20 mouse cellular contexts compared by ENCODE assay signal in the genomic region with DNA sequence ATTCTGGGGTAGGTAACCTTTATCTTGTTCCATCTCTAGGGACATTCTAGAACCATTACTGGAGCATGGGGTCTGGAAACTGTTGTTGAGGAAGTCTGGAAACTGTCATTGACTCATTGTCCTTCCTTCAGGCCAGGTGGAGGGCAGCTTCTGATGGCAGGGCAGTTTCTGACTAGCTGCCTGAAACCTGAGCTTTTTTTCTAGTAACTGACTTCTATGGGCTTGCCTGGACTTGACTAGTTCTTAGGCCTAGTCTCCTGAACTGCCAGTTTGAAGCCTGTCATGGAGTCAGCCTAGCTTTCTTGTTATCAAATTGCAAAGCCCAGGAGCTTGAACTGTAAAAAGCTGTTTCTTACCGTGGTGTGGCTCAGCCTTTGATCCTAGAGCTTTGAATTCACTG. TPM values are rescaled to one million over a fixed set of nuclear protein-coding genes. Genes with fewer than 3 reads are reported as not detected.
"Had no signal": no experiment of that assay in that cellular context is flagged by ENCODE, and none has a peak within 500 bp of the region (broad histone marks: within the 10 kb centered on the region; RNA-seq: fewer than 3 reads in every experiment).

No protein-coding gene starts in this region.

- H3K9ac ChIP-seq: lung, embryonic 14.5 days; neural tube, embryonic 13.5 days; neural tube, embryonic 15.5 days had no signal

- H3K9me3 ChIP-seq: neural tube, embryonic 13.5 days; neural tube, embryonic 15.5 days had no signal

- H3K27me3 ChIP-seq: neural tube, embryonic 13.5 days; neural tube, embryonic 15.5 days had no signal

- H3K4me2 ChIP-seq: lung, embryonic 14.5 days; midbrain, embryonic 11.5 days; neural tube, embryonic 13.5 days; neural tube, embryonic 15.5 days had no signal

- H3K27ac ChIP-seq: macrophage; neural tube, embryonic 13.5 days; neural tube, embryonic 15.5 days had no signal

- DNase-seq: lung, adult 18-20 months; lung, embryonic 14.5 days; lung, postnatal 14 days; lung, postnatal 36 days; midbrain, embryonic 14.5 days; retina, postnatal 1 day; right cerebral cortex, adult 18-20 months; right cerebral cortex, postnatal 25 days; right cerebral cortex, postnatal 4 days; spleen, adult 18-20 months; thymus, adult 2 months; thymus, postnatal 25 days; thymus, postnatal 4 days had no signal

- H3K4me1 ChIP-seq: megakaryocyte, embryonic 14.5 days; neural tube, embryonic 13.5 days; neural tube, embryonic 15.5 days had no signal

- H3K36me3 ChIP-seq: neural tube, embryonic 13.5 days; neural tube, embryonic 15.5 days had no signal

- H3K4me3 ChIP-seq: megakaryocyte, embryonic 14.5 days; myocyte; neural tube, embryonic 13.5 days; neural tube, embryonic 15.5 days had no signal

RNA-seq across cellular contexts. Expression of a gene that starts 41.9 kb away (rescaled TPM):
- polyA plus RNA-seq: neural tube, embryonic 11.5 days had no signal
